Mouse (Mus musculus): ENCODE measurements at regions not wholly inside any gene's neighbourhood (a gene's known extent, or its start where the extent isn't known, plus 50 kb on each side); places are given as distances from the start of the nearest gene placed in this dataset.

DNA sequence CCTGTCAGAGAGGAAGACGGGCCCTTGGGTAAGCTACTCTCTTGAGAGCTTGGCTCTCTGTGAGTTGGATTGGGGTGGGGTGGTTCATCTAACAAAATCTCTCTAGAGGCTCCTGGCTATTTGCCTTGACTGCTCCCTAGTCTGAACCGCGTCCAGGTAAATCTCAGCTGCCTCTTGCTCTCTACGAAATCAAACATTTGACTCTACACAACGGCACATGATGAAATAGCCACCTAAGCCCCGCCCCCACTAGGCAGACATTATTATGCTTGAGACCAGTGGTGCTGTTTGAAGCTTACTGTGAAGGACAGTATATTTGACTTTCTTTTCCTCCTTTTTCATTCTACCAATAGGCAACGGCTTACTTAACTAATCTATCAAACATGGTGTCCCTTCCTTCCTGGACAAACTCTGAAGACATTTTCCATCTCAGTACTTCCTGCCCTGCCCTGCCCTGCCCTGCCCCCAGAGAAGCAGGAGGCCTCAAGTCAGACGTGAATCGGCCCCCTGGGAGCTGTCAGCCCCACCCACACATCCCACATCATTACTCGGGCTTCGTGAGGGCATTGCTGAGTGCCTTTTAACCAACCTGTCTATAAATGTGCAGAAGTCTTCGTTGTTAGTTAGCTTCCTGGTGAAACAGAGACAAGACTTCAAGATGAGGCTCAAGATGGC, 103.4 kb upstream of the Rreb1 start:
- 63% methylated on average over 12 of the region's 12 CpGs for WGBS (ENCODE audit: missing documents)
- Histone ChIP-seq H3K36me3 (ENCODE audit: inconsistent target) (no peaks in the 10 kb centered on the region), H3K4me3 (ENCODE audit: inconsistent target) (no peak overlapping the region), H3K27ac (no peak overlapping the region), H3K79me2 (ENCODE audit: inconsistent target) (no peaks in the 10 kb centered on the region)

DNA sequence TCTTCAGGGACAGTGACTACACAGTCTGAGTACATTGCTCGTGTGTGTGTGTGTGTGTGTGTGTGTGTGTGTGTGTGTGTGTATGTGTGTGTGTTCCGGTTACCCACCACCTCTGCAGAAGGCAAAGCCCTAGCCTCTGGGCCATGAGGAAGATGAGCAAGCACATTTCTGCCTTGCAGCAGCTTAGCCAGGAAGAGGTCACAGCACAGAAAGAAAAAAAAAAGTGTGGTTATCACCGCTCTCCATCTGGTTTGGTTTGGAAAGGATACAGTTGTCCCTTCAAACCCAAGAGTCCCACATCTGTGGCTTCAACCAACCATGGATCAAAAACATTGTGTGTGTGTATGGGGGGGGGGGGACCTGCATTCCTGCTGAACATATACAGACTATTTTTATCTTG, 102.5 kb upstream of the Rreb1 start:
- no peaks in the 10 kb centered on the region for H3K36me3 ChIP-seq (ENCODE audit: inconsistent target)
- no peaks in the 10 kb centered on the region for H3K79me2 ChIP-seq (ENCODE audit: inconsistent target)
- 27% methylated on average over 2 of the region's 3 CpGs for WGBS (ENCODE audit: missing documents)

DNA sequence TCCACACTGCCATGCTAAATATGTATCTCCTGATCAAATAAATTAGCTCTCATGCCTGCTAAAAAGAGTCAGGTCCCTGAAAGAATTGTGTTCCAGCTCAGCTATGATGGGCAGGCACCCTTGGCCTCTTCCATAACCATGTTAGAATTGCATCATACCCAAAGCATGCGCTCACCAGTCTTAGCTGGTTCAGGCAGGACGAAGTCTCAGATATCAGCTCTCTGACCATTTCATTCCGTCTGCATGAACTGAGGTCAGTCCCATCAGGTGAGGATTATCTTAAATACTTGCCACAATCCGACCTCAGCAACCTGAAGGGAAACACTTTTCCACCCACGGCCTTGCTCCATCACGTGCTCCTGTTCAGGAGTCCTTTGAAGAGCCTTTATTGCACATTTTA, 101.3 kb upstream of the Rreb1 start:
- no peak overlapping the region for H3K4me3 ChIP-seq (ENCODE audit: inconsistent target)
- WGBS (ENCODE audit: missing documents): 94% methylated on average over 6 of the region's 6 CpGs
- no peaks in the 10 kb centered on the region for H3K79me2 ChIP-seq (ENCODE audit: inconsistent target)
- H3K36me3 ChIP-seq (ENCODE audit: inconsistent target): no peaks in the 10 kb centered on the region
- no peak overlapping the region for H3K27ac ChIP-seq

More for the DNA sequence above, 102.5 kb upstream of the Rreb1 start:
- Histone ChIP-seq H3K4me3 (ENCODE audit: inconsistent target) (no peak overlapping the region), H3K27ac (no peak overlapping the region)

DNA sequence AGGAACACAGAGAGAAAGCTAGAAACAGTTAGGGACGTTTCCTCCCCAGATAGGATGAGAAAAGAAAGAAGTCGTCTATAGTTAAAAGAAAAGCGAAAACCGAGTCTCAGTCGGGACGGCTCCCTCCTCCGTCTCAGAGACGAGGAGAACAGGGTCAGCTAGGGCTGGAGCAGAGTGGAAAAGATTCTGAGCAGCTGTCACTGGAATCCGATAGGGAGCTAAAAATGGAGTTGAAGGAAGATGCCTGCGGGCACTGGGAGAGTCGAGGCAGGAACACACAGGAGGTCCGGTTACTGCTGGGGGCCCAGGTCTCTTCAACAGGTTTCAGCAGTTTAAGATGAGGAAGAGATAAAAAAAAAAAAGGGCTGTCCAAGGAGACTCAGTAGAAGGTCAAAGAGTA, 99.9 kb upstream of the Rreb1 start:
- H3K36me3 ChIP-seq (ENCODE audit: inconsistent target): no peaks in the 10 kb centered on the region
- peak overlapping the region; percentile 38 for H3K27ac ChIP-seq
- H3K4me3 ChIP-seq (ENCODE audit: inconsistent target): no peak overlapping the region
- H3K79me2 ChIP-seq (ENCODE audit: inconsistent target): no peaks in the 10 kb centered on the region
- 89% methylated on average over 9 of the region's 12 CpGs for WGBS (ENCODE audit: missing documents)

DNA sequence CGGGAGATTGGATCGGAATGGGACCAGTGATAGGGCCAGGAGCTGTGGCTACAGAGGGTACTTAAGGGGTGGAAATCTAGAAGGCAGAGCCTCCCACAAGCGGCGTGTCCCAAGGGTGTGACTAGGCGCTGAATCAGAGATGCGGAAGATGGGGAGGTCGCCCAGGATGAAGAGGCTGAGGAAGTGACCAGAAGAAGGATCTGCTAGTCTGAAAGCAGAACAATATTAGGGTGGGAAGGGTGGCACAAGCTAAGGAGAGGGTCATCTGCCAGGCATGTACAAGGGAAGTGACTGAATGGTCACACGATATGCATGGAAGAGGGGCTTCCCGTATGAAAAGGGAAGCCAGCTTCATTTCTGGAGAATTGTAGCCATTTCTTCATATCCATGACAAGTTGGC, 99.4 kb upstream of the Rreb1 start:
- no peaks in the 10 kb centered on the region for H3K36me3 ChIP-seq (ENCODE audit: inconsistent target)
- WGBS (ENCODE audit: missing documents): 51% methylated on average over 9 of the region's 9 CpGs
- H3K27ac ChIP-seq: peak overlapping the region; percentile 46
- no peaks in the 10 kb centered on the region for H3K79me2 ChIP-seq (ENCODE audit: inconsistent target)
- H3K4me3 ChIP-seq (ENCODE audit: inconsistent target): no peak overlapping the region

DNA sequence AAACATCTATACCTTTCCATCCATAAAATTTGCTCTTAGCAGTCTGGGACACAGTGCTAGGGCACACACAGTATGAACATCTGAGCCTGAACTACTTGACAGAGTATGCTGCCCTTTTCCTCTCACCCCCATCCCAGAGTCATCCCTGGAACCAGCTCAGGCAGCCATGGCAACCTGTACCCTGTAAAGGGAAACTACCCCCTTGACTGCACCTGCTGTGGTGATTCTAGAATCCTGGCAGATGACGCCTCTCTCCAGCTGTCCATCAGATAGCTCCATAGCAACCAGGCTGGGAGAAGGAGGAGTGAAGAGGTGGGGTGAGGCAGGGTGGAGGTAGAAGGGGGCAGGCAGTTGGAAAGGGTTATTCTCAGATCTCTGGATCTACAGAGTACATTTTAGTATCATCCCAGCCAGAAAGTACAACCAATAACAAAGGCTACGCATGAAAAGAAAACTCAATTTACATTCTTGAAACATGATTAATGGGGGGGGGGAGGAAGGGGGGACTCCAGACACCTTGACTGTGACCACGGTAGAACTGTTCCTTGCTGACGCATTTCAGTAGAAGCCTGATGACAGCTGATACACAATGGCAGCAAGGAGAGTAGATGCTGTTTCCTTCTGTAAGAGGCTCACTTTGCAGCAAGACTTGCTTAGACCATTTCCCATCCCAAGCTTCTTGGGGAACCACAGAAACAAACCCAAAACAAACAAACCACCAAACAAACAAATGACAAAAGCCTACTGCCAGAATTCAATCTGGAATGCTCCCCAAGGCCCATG, 97.2 kb upstream of the Rreb1 start:
- WGBS (ENCODE audit: missing documents): 80% methylated on average over 4 of the region's 4 CpGs
- no peak overlapping the region for H3K27ac ChIP-seq
- H3K36me3 ChIP-seq (ENCODE audit: inconsistent target): no peaks in the 10 kb centered on the region
- H3K4me3 ChIP-seq (ENCODE audit: inconsistent target): no peak overlapping the region
- no peaks in the 10 kb centered on the region for H3K79me2 ChIP-seq (ENCODE audit: inconsistent target)

DNA sequence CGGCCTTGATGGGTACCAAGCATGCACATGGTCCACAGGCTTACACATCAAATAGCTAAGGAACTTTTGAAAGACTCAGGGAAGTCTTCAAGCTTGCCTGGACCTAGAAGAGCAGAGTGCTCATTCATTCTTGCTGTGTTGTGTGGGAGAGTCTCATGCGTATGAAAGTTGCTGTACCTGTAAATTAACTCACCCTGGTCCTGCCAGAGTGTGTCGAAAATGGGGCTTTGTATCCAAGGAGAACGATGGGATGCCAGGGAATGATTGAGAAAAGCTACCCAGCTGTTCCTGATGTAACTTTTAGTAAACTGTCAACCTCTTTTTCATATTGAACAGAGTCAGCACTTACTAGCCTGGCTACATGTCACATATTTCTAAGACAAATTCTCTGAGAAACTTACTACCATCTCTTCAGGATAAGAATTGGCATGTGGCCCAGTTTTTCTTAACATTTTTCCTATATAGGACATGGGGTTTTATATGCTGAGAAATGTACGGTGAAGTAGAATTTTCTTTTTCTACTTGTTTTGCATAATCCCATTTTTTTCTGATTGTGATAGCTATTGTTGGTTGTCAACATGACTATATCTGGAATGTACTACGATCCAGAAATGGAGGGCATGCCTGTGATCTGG, 95.0 kb upstream of the Rreb1 start:
- H3K79me2 ChIP-seq (ENCODE audit: inconsistent target): no peaks in the 10 kb centered on the region
- 97% methylated on average over 6 of the region's 6 CpGs for WGBS (ENCODE audit: missing documents)
- no peaks in the 10 kb centered on the region for H3K36me3 ChIP-seq (ENCODE audit: inconsistent target)
- no peak overlapping the region for H3K4me3 ChIP-seq (ENCODE audit: inconsistent target)
- no peak overlapping the region for H3K27ac ChIP-seq

DNA sequence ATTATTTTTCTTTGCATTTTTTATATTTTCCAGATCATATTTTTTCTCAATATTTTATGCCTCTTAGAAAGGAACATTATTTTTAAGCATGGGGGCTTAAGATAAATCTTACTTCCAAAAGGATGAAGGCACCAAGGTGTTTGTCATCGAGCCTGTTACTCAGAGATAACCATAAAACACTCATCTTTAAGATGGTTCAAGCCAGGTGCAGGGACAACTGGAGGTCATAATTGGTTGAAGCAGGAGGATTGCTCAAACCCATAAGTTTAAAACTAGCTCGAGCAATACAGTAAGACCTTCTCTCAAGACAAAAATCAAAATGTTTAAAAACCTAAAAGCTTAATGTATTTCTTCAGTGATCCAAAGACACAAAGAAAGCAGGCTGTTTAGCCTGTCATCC, 92.6 kb upstream of the Rreb1 start:
- Histone ChIP-seq H3K27ac (no peak overlapping the region), H3K36me3 (ENCODE audit: inconsistent target) (no peaks in the 10 kb centered on the region), H3K79me2 (ENCODE audit: inconsistent target) (no peaks in the 10 kb centered on the region), H3K4me3 (ENCODE audit: inconsistent target) (no peak overlapping the region)
- 86% methylated on average over 2 of the region's 2 CpGs for WGBS (ENCODE audit: missing documents)

DNA sequence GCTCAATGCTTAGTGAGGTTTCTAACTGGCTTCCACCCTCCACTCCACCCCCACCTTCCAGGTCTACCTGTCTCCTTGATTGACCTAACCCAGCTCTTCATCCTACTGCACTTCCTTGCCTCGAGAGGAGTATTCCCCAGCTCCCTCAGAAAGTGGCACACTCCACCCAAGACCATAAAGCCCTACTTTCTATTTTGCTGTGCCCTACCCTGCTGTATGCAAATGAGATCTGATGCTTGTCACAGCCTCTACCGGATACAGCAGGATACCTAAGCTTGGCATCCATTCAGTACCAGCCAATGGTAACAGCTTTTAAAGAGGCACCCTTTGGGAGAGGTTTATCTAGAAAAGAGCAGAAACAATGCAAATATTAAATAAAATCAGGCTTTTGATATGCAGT, 92.1 kb upstream of the Rreb1 start:
- no peaks in the 10 kb centered on the region for H3K36me3 ChIP-seq (ENCODE audit: inconsistent target)
- H3K4me3 ChIP-seq (ENCODE audit: inconsistent target): no peak overlapping the region
- no peaks in the 10 kb centered on the region for H3K79me2 ChIP-seq (ENCODE audit: inconsistent target)
- 92% methylated on average over 2 of the region's 2 CpGs for WGBS (ENCODE audit: missing documents)
- H3K27ac ChIP-seq: no peak overlapping the region

DNA sequence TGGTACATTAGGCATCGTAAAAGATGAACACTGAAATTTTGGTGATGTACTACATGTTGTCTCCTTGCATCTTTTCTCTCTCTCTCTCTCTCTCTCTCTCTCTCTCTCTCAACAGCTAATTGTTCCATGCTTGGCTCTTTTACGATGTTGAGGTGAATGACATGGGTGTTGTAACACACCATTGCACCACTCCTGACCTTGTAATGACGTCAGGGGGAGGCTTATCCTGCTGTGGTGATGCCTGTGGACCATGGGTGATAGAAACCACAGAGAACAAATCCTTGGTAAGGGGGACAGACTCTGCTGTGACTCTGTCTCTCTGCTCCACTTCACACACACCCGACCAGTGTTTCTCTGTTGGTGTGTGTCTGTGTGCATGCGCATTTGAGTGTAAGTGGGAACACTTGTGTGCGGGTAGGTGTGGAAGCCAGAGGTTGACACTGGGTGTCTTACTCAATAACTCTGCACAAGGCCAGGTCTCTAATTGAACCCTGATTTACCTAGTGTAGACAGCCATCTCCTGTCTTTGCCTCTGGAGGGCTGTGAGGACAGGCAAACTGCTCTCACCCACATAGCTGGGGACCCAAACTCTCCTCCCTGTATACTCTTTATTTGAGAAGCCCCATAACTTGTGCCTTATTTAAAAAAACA, 88.9 kb upstream of the Rreb1 start:
- Histone ChIP-seq H3K4me3 (ENCODE audit: inconsistent target) (no peak overlapping the region), H3K36me3 (ENCODE audit: inconsistent target) (no peaks in the 10 kb centered on the region), H3K27ac (no peak overlapping the region), H3K79me2 (ENCODE audit: inconsistent target) (no peaks in the 10 kb centered on the region)
- 71% methylated on average over 6 of the region's 6 CpGs for WGBS (ENCODE audit: missing documents)

DNA sequence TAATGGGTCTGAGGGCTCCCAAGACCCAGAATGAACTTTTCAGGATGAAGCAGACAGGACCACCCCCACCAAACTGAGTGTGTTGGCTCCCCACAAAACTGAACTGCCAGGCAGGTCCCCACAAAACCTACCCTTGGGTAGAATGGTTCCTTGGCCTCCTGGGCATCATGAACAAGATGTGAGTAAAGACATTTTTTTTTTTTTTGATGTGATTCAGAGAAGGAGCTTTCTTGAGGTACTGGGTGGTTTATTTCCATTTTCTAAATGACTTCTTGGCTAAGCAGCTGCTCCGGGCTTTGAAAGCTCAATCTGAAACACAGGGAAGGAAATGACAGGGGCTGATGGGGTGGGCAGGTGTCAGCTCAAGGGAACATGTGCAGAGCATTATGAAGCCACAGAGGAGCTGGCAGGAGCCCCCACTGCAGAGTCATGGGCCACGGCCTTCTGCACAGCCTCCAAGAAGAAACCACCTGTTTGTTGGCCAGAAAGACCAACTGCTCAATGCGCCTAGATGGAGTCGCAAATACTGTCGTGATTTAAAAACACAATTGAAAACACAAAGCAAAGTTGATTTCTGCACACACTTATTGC, 86.2 kb upstream of the Rreb1 start:
- no peak overlapping the region for H3K27ac ChIP-seq
- WGBS (ENCODE audit: missing documents): 50% methylated on average over 5 of the region's 5 CpGs
- no peak overlapping the region for H3K4me3 ChIP-seq (ENCODE audit: inconsistent target)
- H3K79me2 ChIP-seq (ENCODE audit: inconsistent target): no peaks in the 10 kb centered on the region
- no peaks in the 10 kb centered on the region for H3K36me3 ChIP-seq (ENCODE audit: inconsistent target)

DNA sequence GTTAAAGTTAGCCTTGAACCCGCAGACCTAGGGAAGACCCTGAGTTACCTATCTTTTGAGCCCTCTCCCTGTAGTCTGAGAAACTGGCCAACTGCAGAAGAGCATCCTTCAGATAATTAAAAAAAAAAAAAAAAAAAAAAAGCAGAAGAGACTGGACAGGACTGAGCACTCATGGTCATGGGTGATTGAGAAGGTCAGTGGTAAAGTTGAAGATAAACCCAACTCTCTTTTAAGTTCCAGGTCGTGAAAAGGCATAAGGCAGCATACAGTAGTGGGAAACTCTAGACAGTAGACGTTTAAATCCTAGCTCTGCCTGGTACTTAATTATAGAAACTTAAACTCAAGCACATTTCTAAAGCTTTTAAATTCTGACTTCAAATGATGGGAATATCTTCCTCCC, 84.6 kb upstream of the Rreb1 start:
- 92% methylated on average over 3 of the region's 3 CpGs for WGBS (ENCODE audit: missing documents)
- H3K27ac ChIP-seq: no peak overlapping the region

DNA sequence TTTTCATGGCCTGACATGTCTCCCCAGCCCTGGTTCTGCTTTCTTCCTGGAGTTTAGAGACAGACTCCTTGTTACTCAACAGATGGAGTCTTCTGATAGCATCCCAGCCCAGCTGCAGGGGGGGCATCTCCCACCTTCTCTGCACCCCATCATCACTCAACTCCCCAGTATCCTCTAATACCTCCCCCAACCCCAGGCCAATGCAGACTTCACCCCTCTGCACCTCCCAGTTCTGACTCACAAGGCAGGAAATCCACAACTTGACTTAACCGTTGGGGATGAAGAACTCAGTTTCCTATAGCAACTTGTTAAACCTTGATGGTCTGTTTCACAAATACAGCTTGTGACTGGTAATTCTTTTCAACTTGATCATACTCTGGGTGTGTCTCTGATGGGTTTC, 73.7 kb upstream of the Rreb1 start:
- H3K36me3 ChIP-seq (ENCODE audit: inconsistent target): no peaks in the 10 kb centered on the region
- H3K79me2 ChIP-seq (ENCODE audit: inconsistent target): no peaks in the 10 kb centered on the region
- H3K4me3 ChIP-seq (ENCODE audit: inconsistent target): no peak overlapping the region
- H3K27ac ChIP-seq: no peak overlapping the region
- 0% methylated on average over 1 of the region's 1 CpGs for WGBS (ENCODE audit: missing documents)

More for the DNA sequence above, 84.6 kb upstream of the Rreb1 start:
- Histone ChIP-seq H3K36me3 (ENCODE audit: inconsistent target) (no peaks in the 10 kb centered on the region), H3K4me3 (ENCODE audit: inconsistent target) (no peak overlapping the region), H3K79me2 (ENCODE audit: inconsistent target) (no peaks in the 10 kb centered on the region)

DNA sequence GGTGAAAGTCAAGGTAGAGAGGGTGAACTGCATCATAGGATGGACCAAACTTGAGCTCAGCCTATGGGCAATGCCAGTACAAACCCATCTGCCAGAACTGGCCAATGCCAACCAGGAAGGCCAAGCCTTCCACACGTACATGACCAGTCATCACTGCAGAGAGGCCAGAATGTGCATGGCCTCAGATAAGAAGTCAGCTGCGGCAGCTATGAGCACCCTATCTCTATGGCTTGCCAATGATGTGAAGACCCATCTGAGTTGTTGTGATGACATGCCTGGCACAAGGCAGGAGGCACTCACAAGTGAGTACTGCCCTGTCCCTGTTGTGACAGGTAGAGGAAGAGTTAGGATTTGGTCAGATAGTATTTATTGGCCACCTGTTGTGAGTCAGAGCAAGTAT, 72.7 kb upstream of the Rreb1 start:
- 88% methylated on average over 2 of the region's 2 CpGs for WGBS (ENCODE audit: missing documents)
- no peak overlapping the region for H3K27ac ChIP-seq
- no peaks in the 10 kb centered on the region for H3K79me2 ChIP-seq (ENCODE audit: inconsistent target)
- H3K4me3 ChIP-seq (ENCODE audit: inconsistent target): no peak overlapping the region
- H3K36me3 ChIP-seq (ENCODE audit: inconsistent target): no peaks in the 10 kb centered on the region
